Mouse (Mus musculus) forebrain, embryonic 15.5 days (tissue): Measurements from ENCODE around the gene Ep400. TPM values are rescaled to one million over a fixed set of nuclear protein-coding genes. Genes with fewer than 3 reads are reported as not detected.
A peak's percentile ranks its signal among the peaks of the same experiment; 100 is the strongest.

ENCODE experiments used
- ATAC-seq: fragments of 200-750 bp; cut with Nextera tagmentation; replicated peaks from 2 replicates; pipeline ENCODE4 v1.8.0; 2017; ENCODE audit warnings: mild to moderate bottlenecking, moderate TSS enrichment, moderate library complexity
- H3K27ac ChIP-seq: fragments of 300-500 bp; sonication (generic); replicated peaks from 2 replicates; pipeline ENCODE4 v1.5.1; 2015; ENCODE audit warnings: mild to moderate bottlenecking, inconsistent platforms
- H3K27me3 ChIP-seq: fragments of 300-500 bp; sonication (generic); 2 replicates; pipeline ENCODE4 v1.6.1; 2015; ENCODE audit warnings: inconsistent platforms
- H3K36me3 ChIP-seq: fragments of 300-500 bp; sonication (generic); 2 replicates; pipeline ENCODE4 v1.6.1; 2015; ENCODE audit warnings: mild to moderate bottlenecking, inconsistent platforms
- H3K4me1 ChIP-seq: fragments of 300-500 bp; sonication (generic); 2 replicates; pipeline ENCODE4 v1.6.1; 2015; ENCODE audit warnings: inconsistent platforms
- H3K4me2 ChIP-seq: fragments of 300-500 bp; sonication (generic); replicated peaks from 2 replicates; pipeline ENCODE4 v1.6.1; 2015; ENCODE audit warnings: mild to moderate bottlenecking, inconsistent platforms
- H3K4me3 ChIP-seq: fragments of 300-500 bp; sonication (generic); 2 replicates; pipeline ENCODE4 v1.5.1; 2015; ENCODE audit warnings: mild to moderate bottlenecking, inconsistent platforms
- H3K9ac ChIP-seq: fragments of 300-500 bp; sonication (generic); replicated peaks from 2 replicates; pipeline ENCODE4 v1.6.1; 2015; ENCODE audit warnings: mild to moderate bottlenecking, inconsistent platforms
- H3K9me3 ChIP-seq: fragments of 300-500 bp; sonication (generic); 2 replicates; pipeline ENCODE4 v1.6.1; 2016; ENCODE audit warnings: inconsistent platforms
- WGBS: fragments of 180-500 bp; shearing (Covaris S2); methylation state at CpG from one replicate; pipeline ENCODE4 v1.1.7; 2015; ENCODE audit warnings: mixed read lengths; 5-methylcytosine and 5-hydroxymethylcytosine counted together
- polyA plus RNA-seq: library from polyadenylated mRNA; unstranded; fragments of >200 nt; fragmentation: Nextera tagmentation; extraction: Ambion mirVana; gene quantifications from 2 replicates; pipeline ENCODE4 v1.2.1, GENCODE M21; 2015

Ep400 gene
- polyA plus RNA-seq, 1 experiment from 2014 or later, result 56.6 TPM

DNA sequence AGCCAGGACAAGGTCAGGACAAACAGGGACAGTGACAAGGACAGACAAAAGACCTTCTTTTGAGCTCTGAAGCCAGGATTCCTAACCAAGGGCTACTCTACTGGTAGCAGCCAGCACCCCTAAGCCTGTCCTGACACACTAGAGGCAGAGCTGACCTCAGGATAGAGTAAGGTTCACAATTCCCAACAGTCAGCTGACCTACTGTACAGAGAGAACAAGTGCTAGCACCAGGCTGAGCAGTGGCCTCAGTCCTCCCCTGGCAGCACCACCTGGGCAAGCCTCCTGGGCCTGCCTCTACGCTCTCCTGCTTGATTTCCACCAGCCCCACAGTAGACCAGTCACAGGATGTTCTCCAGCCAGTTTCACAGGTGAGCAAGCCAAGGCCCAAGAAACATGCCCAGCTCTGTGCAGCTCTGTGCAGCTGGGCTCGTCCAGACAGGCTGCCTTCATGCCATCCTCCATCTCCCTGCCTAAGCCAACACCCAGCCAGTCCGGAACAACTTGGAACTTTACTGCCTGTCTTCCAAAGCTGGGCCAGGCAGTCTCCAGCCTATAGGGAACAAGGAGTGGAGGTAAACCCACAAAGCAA, 30.6 kb upstream of the Ep400 start:
- WGBS, result 92% methylated on average over 3 of the region's 3 CpGs

DNA sequence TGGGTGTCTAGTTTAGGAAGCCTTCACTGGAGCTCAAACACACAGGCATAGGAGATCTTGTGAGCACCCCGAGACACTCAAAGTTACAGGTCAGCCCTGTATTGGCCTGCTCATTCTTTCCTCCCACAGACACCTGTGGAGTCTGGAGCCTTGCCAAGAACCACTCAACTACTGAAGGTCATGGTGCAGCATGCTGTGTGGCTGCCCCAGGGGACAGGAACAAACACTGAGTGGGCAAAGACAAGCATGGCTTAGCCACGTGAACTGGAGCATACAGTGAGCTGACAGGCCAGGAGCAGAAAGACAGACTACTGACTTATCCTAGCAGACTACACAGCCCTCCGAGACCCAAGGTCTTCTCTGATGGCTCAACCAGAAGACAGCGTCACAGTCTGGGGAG, 27.2 kb upstream of the Ep400 start:
- peaks cover 12% of the 10 kb centered on the region; the same call in 1 of the 2 replicates for H3K4me1 ChIP-seq
- no peaks in the 10 kb centered on the region for H3K9me3 ChIP-seq
- no peaks in the 10 kb centered on the region for H3K27me3 ChIP-seq
- no peak overlapping the region for H3K4me3 ChIP-seq
- H3K36me3 ChIP-seq, result peaks cover 79% of the 10 kb centered on the region
- no peak overlapping the region for H3K4me2 ChIP-seq
- H3K9ac ChIP-seq, result no peak overlapping the region
- 66% methylated on average over 4 of the region's 4 CpGs for WGBS
- H3K27ac ChIP-seq, result no peak overlapping the region
- ATAC-seq, result no peak

More for the DNA sequence above, 30.6 kb upstream of the Ep400 start:
- Histone ChIP-seq H3K4me3 (no peak overlapping the region), H3K36me3 (peaks cover 57% of the 10 kb centered on the region), H3K27ac (no peak overlapping the region), H3K9ac (no peak overlapping the region), H3K27me3 (no peaks in the 10 kb centered on the region), H3K9me3 (no peaks in the 10 kb centered on the region), H3K4me2 (no peak overlapping the region), H3K4me1 (peaks cover 36% of the 10 kb centered on the region)
- no peak for ATAC-seq

DNA sequence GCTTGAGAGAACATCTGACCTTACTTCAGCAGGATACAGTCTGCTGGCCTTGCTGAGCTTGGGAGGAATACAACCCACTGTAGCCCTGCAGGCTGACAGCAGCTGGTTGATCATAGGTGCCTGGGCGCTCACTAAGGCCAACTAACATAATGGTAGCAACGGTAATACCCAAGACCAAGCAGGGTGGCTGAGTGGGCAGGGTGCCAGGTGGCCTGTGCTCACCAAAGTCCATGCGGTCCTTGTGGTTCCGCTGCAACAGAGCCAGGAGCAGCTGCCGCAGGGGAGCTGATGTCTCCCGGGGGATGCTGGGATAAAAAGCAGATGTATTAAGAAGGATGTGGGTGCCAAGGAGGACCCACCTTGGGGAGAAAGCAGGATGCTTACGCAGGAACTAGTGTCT, 23.8 kb upstream of the Ep400 start:
- H3K27me3 ChIP-seq, result no peaks in the 10 kb centered on the region
- H3K27ac ChIP-seq, result no peak overlapping the region
- no peak overlapping the region for H3K4me2 ChIP-seq
- H3K4me3 ChIP-seq, result no peak overlapping the region
- no peaks in the 10 kb centered on the region for H3K4me1 ChIP-seq
- no peaks in the 10 kb centered on the region for H3K9me3 ChIP-seq
- peaks cover 98% of the 10 kb centered on the region for H3K36me3 ChIP-seq
- no peak for ATAC-seq
- H3K9ac ChIP-seq, result no peak overlapping the region
- WGBS, result 95% methylated on average over 7 of the region's 7 CpGs

DNA sequence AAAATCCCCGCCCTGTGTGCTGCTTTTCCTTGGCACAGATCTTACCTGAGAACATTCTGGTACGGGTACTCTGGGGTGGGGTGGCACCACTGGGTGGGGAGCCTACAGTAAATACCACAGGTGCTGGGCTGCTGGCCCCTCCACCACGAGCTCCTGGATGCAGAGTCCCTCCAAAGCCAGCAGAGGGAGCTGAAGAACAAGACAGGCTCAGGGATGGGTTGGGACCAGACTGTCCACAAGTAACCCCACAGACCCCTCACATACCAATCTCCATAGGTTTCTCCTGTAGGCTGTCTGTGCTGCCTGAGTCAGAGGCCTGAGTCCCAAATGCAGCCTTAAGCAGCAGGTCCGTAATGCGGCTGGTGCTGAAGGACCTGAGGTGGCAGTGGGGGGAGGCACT, 18.2 kb upstream of the Ep400 start:
- Histone ChIP-seq H3K4me2 (no peak overlapping the region), H3K4me1 (no peaks in the 10 kb centered on the region), H3K27me3 (no peaks in the 10 kb centered on the region), H3K4me3 (no peak overlapping the region), H3K9ac (no peak overlapping the region), H3K36me3 (peaks cover 87% of the 10 kb centered on the region), H3K9me3 (no peaks in the 10 kb centered on the region), H3K27ac (no peak overlapping the region)
- WGBS, result 61% methylated on average over 5 of the region's 5 CpGs
- peak; percentile 69 for ATAC-seq

DNA sequence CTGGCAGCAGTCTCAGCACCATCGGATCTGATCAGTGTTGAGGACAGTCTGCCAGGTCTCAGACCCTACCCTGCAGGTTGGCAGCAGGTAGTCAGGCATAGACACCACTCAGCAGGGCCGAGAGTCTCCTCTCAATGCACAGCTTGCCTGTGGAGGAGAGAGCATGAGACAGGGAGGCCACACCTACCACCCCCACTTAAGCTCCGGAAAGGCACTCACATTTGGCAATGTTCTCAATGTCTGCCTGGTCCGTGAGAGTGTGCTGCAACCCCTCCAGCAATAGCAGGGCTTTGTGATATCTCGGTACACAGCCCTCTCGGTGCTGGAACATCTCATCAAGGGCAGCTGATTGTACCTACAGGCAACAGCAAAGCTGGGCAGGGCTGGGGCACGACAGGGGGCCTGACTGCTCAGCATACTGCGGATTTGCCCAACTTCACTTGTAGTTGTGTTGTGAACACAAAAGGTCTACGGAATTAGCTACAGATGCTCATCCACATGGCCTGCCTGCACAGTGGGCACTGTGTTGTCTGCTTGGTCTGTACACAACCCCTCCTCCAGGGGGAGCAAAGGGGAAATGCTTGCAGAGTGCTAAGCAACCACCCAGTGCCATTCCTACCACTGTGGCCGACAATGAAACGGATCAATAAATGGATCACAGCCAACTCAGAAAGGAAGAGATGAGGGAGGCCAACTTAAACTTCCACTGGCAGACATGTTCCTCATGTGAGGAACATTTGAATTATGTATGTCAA, 15.7 kb upstream of the Ep400 start:
- H3K27me3 ChIP-seq, result no peaks in the 10 kb centered on the region
- H3K4me2 ChIP-seq, result no peak overlapping the region
- H3K9ac ChIP-seq, result no peak overlapping the region
- no peak overlapping the region for H3K27ac ChIP-seq
- H3K4me1 ChIP-seq, result no peaks in the 10 kb centered on the region
- 78% methylated on average over 11 of the region's 11 CpGs for WGBS
- no peak overlapping the region for H3K4me3 ChIP-seq
- peaks cover 64% of the 10 kb centered on the region for H3K36me3 ChIP-seq
- ATAC-seq, result no peak
- no peaks in the 10 kb centered on the region for H3K9me3 ChIP-seq

DNA sequence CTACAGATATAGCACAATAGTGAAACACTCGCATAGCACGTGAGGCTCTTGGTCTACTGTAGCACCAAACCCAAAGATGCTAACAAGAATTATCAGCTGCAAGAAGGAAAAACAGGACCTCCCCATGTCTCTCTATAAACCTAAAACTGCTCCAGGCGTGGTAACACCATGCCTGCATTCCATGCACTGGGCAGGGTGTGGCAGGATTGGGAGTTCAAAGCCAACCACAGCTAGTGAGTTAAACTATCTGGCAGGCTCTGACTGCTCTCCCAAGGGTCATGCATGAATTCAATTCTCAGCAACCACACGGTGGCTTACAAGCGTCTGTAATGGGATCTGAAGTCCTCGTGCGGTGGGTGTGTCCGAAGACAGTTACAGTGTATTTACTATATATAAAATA, 12.6 kb upstream of the Ep400 start:
- Histone ChIP-seq H3K4me3 (no peak overlapping the region), H3K9ac (no peak overlapping the region), H3K4me1 (peaks cover 18% of the 10 kb centered on the region), H3K27me3 (no peaks in the 10 kb centered on the region), H3K4me2 (no peak overlapping the region), H3K36me3 (peaks cover 33% of the 10 kb centered on the region), H3K9me3 (no peaks in the 10 kb centered on the region), H3K27ac (no peak overlapping the region)
- WGBS, result 76% methylated on average over 8 of the region's 8 CpGs
- ATAC-seq, result no peak

DNA sequence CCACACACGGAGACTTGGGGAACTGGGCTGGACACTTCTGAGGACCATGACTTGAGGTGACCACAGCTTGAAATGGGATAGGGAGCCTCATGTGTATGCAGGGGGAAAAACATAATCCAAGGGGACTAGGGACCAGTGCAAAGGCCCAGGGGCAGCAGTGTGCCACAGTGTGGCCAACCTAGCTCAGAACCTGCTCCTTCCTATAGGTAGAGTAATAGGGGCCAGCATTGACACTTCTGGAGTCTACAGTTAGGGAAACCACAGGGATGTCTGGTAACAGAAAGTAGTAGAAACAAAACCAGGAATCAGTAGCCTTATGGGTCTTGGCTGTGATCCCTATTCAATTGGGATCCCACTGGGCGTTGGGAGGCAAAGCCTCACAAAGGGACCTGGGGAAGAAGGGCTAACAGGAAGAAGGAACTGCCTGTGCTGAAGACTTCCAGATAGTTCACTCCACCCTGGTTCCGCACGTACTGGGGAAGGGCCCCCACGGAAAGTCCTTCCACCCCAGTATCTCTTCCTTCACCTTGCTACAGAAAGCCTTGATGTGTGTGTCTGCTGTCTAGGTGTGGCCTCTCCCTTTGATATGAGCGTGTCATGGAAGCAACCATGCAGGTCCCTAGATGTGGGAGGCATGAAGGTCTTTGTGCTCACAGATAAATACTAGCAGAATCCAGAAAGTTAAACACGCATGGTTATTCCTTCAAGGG, 11.2 kb upstream of the Ep400 start:
- no peaks in the 10 kb centered on the region for H3K9me3 ChIP-seq
- no peak overlapping the region for H3K4me2 ChIP-seq
- H3K36me3 ChIP-seq, result peaks cover 19% of the 10 kb centered on the region
- no peak for ATAC-seq
- no peak overlapping the region for H3K9ac ChIP-seq
- no peak overlapping the region for H3K4me3 ChIP-seq
- peaks cover 18% of the 10 kb centered on the region for H3K4me1 ChIP-seq
- H3K27ac ChIP-seq, result no peak overlapping the region
- H3K27me3 ChIP-seq, result no peaks in the 10 kb centered on the region
- WGBS, result 82% methylated on average over 7 of the region's 7 CpGs

DNA sequence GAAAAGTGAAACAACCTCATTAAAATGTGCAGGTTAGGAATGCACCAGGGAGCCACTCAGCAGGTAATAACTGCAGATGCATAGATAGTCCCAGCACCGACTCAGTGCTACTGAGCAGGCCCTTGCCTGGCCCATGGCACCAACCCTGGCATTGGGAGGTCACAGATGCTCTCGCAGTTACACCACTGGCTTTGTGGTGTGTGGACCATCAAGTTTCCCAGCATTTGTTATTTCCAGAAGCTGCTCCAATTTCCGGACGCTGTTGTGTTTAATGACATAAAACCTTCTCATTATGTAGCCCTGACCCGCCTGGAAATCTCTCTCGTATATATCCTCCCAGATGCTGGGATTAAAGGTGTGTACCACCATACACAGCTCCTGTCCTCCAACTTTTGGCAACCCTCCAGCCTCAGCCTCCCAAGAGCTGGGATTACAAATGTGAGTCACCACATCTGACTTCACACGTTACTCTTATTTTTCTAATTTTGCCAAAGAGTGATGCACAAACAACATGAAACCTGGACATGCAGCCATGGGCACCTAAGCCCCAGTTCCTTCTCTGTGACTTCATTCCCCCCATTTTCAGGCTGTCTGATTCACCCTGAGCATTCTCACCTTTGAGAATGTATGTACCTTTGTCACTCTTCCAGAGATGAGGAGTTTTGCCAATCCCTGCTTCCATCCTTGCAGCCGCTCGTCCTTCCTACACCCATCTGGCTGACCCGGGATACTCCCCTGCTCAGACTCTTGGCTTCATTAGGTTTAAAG, 10.4 kb upstream of the Ep400 start:
- Histone ChIP-seq H3K4me2 (peak overlapping the region; percentile 96), H3K4me3 (peak overlapping the region; percentile 82), H3K27ac (0 out of 2 replicates have a peak overlapping the region, but pooled peaks have one; percentile 32), H3K4me1 (peaks cover 18% of the 10 kb centered on the region), H3K27me3 (no peaks in the 10 kb centered on the region), H3K9ac (peak overlapping the region; percentile 68), H3K9me3 (no peaks in the 10 kb centered on the region), H3K36me3 (peaks cover 11% of the 10 kb centered on the region)
- WGBS, result 54% methylated on average over 10 of the region's 10 CpGs
- ATAC-seq, result peak; percentile 63; the same call in 1 of the 2 replicates

DNA sequence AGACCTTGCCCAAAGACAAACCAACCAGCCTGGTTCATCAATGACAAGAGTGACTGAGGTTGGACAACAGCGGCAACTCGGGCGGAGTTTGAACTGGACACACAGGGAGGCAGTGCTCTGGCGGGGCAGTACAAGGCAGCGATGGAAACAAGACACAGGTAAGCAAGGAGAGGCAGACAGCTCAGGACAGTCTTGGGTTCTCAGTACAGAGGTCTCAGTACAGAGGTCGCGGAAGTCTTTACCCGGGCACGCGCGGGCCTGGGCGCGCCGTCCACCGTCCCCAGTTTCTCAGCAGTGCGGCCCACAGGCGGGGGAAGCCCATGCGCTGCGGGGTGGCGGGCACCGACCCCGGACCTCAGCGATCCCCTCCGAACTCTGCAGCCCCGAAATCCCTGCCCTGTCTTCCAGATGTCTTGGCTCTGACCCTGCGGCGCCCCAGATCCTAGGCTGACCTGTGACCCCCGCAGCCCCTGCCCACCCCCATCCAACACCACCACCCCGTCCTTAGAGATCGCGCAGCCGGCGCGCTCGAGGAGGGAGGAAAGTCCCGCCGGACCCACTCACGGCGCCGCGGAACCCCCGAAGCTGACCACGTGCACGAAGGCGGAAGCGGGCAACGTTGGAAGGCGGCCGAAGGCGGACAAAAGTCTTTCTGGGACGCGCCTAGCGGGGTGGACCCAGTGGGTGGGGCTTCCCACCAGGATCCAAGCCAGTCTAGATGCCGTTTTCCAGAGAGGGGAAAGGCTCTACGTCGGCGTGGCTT, 9.7 kb upstream of the Ep400 start, which contains the start of gene Pus1:
Gene Pus1 (minus strand): TSS at position 662 of the 763 bp plus-strand sequence.
- Histone ChIP-seq H3K27me3 (no peaks in the 10 kb centered on the region), H3K9me3 (no peaks in the 10 kb centered on the region), H3K4me1 (peaks cover 18% of the 10 kb centered on the region), H3K4me3 (peak within 1 kb of the TSS; percentile 82), H3K4me2 (peak within 1 kb of the TSS; percentile 96), H3K27ac (peak within 1 kb of the TSS; percentile 32; the same call in 1 of the 2 replicates), H3K9ac (peak within 1 kb of the TSS; percentile 68), H3K36me3 (peaks cover 8% of the 10 kb centered on the region; the same call in 1 of the 2 replicates)
- ATAC-seq, result peak; percentile 86
- 1% methylated on average over 57 of the region's 57 CpGs for WGBS

DNA sequence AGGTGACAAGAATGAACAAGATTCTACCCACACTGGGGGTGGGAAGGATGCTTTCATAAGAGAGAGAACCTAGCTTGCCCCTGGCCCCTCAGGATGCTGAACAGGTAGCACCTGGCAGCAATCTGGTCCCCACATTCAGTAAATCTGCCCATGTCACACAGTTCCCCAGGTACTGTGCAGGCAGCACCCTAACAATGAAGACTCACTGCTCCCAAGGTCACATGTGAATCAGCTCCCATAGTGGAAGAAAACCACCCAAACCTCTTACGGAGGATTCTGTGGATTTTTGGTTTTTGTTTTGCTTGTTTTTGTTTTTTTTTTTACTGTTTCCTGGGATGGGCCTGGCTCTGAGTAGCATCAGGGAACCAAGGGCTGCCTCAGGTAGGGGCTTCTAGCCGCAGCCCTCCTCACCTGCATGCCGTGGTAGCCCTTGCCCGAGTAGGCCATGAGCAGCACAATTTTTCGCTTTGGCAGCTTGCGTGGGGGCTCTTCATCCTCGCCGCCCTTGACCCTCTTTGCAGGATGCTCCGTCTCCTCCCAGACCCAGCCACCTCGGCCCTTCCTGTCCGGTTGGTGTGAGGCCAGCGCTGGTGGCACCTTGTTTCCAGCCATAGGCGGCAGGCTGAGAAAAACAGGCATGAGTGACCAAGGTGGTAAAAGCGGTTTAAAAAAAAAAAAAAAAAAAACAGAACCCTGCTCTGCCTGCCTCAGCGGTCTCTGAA, 8.9 kb upstream of the Ep400 start:
- H3K36me3 ChIP-seq, result peaks cover 11% of the 10 kb centered on the region
- 25% methylated on average over 15 of the region's 15 CpGs for WGBS

DNA sequence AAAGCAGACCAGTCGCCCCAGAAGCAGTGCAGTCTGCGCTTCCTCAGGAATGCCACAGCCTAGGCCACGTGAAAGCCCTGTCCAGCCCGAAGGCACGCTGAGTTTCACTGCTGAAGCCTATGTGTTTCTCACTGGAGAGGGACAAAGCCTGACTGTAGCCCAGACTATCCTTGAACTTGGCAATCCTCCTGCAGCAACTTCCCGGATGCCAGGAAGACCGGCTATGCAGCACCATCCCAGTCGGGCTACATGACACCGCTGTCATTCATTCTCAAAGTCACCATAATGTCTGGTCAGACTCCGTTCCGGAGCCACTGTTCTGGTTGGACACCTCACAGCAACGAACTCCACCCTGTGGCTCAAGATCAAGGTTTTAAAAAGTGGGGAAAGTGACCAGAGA, 7.7 kb upstream of the Ep400 start:
- Histone ChIP-seq H3K36me3 (peaks cover 14% of the 10 kb centered on the region), H3K27ac (no peak overlapping the region), H3K27me3 (no peaks in the 10 kb centered on the region), H3K9me3 (no peaks in the 10 kb centered on the region), H3K4me1 (peaks cover 18% of the 10 kb centered on the region), H3K4me3 (no peak overlapping the region), H3K9ac (no peak overlapping the region), H3K4me2 (no peak overlapping the region)
- WGBS, result 87% methylated on average over 12 of the region's 12 CpGs
- no peak for ATAC-seq

More for the DNA sequence above, 8.9 kb upstream of the Ep400 start:
- Histone ChIP-seq H3K4me1 (peaks cover 18% of the 10 kb centered on the region), H3K4me2 (peak overlapping the region; percentile 96), H3K27ac (no peak overlapping the region), H3K27me3 (no peaks in the 10 kb centered on the region), H3K4me3 (peak overlapping the region; percentile 82), H3K9me3 (no peaks in the 10 kb centered on the region), H3K9ac (peak overlapping the region; percentile 68)
- no peak for ATAC-seq
